Mouse (Mus musculus): ENCODE measurements around the gene Pcbp4.

DNA sequence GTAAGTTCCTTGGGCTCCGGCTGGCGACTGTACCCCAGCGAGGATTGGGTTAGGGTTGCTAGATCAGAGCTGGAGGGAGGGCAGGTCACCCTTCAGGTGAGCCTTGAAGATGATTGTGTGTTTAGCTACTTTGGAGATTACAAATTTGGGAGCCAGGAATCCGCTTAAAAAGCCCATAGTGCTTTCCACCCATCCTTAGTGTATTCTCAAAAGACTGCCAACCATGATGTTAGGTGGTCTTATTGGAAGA, 23.2 kb upstream of the Pcbp4 start:
- TF ChIP-seq CTCF (conservative IDR thresholded peaks at IDR 0.05; ENCODE audit: insufficient read depth, insufficient read length, low read depth, low read length) (no peak), POLR2A (IDR thresholded peaks at IDR 0.05; ENCODE audit: low read depth, low read length) (no peak)
